Mouse (Mus musculus) liver (tissue): ENCODE data around the gene Surf4.

Source experiments
- DNase-seq: peaks from one replicate; pipeline ENCODE4 v3.0.0-alpha.2; 2020; ENCODE audit warnings: mixed read lengths

Gene Surf4

GRCm38 (mm10) chr2:26927745-26928476, 5.8 kb downstream of the Surf4 start:
- DNase-seq: no peak

- no peak for DNase-seq
Observed at GRCm38 (mm10) chr2:26921784-26922183, 11.9 kb downstream of the Surf4 start.

DNA sequence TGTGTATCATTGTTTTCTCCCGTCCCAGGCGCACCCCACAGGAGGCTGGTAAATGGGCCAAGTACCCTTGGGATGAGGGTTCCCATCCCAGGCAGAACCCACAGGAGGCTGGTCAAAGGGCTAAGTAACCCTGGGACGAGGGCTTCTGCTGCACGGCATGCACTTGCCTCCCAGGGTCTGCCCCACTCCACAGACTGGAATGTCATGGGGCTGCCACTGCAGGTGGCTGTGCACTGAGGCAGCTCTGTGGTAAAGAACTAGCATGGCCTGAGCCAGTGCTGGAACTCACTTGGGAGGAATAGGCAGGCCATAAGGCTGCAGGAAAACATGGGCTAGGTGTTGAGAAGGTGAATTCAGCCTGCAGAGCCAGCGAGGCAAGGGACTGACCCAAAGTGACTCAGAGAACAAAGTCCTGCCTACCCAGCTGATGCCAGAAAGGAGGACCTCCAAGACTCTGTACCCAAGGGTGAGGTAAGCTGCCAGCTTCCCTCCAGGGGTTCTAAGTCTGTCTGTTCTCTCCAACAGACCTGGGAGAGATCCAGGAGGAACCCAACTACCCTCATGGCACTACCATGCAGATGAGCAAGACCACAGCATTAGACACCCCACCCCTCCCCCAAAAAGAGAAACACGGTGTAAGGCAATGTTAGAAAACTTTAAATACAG, 13.4 kb downstream of the Surf4 start:
- no peak for DNase-seq

DNA sequence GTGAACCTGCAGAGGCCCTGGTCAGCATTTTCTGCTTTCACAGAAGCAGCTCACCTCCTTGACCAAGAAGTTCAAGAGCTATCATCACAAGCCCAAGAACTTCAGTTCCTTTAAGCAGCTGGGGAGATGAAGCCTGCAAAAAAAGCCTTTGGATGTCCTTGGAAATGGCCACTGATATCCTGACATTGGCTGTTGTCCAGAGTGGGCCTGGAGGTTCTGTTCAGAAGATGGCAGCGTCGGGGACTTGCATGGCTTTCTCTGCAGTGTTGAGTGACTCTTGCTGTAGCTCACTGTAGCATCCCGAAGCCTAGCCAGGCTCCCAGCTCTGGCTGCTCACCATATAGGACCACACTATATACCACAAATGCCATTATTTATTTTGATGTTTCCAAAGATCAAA, 14.0 kb downstream of the Surf4 start:
- no peak for DNase-seq

- DNase-seq: no peak
Observed at GRCm38 (mm10) chr2:26916738-26917137, 17.0 kb downstream of the Surf4 start.

DNA sequence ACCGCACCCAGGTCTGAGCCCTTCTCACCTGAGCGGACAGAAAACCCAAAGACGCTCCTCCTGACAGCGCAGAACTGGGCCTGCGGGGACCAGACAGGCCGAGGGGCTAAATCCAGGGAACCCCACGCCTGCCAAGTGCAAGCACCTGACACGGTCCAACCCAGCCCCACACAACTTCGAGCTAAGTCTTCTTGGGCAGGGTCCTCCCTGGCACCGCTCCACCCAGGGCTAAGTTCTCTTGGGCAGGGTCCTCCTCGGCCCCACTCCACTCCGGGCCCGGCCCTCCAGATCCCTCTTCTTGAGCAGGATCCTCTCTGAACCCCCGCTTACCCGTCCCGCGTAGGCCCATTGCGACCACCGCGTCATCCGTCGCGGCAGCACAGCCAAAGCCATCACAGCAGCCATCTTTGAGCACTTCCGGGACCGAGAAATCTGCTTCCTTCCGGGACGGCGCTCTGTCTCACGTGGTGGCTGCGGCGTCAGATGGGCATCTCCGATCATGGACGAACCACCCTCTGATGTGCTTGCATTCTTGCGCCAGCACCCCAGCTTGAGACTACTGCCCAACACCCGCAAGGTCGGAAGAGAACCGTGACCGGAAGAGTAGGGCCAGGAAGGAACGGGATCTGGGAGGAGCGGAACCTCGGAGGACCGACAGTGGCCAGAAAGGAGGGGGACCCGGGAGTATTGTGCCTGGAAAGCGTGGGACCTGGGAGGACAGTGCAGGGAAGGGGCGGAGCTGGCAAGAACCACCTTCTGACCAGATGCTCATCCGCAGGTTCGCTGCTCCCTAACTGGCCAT, 17.6 kb downstream of the Surf4 start, which contains the start of the genes Surf2 and Surf1:
TSS of gene Surf2 (plus strand) at position 441 of the 802 bp plus-strand sequence.
TSS of gene Surf1 (minus strand) at position 604 of the 802 bp plus-strand sequence.
- DNase-seq: peak; percentile 78

DNA sequence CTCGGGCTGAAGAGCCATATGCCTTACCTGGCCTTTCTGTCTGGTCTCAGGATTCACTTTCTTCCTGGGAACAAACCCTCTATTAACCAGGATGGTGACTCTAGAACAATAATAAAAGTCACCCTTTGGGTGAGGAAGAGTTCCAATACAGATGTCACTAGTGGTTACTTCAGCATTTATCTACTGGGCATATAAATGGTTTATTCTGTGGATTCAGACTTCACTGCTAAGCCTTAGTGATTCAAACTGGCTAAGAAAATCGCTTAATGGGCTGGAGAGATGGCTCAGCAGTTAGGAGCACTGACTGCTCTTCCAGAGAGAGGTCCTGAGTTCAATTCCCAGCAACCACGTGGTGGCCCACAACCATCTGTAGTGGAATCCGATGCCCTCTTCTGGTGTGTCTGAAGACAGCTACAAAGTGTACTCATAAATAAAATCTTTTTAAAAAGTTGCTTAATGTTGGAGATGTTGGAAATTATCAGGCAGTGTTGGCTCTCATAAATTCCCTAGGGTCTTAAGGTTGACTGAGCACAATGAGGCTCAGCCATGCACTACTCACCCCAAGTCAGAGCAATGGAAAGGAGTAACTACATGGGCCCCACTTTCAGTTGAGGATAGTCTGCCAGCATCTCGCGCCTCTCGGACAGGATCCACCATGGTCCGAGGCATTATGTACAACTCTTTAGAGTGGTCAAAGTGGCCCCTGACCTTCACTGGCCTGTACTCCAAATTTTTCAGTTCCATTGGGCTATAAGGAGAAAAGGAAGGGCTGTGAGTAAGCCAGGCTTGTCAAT, 19.4 kb downstream of the Surf4 start:
- DNase-seq: no peak

DNA sequence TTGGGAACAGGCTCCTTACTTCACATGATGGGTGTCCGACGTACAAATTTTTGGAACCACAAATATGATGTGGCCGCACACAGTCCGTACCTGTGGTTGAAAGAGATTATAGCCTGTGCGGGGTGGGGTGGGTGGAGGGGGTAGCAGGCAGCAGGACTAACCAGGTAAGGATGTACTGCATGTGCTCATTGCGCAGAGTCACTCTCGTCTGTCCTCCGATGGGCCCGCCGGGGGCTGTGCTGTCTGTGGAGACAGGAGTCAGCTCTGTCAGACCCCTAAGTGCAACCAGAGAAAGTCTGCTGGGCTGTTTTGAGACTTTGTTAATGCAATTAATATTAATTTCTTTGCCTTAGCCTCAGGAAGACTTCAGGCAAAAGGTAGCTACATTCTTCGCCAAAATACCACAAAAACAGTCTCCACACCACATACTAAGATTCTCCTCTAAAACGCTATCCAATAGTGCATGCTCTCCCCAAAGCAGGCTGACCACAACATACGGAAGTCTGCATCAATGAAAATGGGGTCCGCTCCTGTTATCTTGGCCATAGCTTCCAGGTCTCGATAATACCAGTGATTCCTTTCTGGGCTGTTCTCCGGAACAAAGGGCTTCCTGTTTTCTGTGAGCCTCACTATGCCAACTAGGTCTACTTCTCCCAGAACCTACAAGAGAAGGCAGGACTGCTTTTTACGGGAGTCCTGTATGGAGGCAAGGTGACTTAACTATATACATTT, 20.1 kb downstream of the Surf4 start:
- DNase-seq: peak; percentile 33

DNA sequence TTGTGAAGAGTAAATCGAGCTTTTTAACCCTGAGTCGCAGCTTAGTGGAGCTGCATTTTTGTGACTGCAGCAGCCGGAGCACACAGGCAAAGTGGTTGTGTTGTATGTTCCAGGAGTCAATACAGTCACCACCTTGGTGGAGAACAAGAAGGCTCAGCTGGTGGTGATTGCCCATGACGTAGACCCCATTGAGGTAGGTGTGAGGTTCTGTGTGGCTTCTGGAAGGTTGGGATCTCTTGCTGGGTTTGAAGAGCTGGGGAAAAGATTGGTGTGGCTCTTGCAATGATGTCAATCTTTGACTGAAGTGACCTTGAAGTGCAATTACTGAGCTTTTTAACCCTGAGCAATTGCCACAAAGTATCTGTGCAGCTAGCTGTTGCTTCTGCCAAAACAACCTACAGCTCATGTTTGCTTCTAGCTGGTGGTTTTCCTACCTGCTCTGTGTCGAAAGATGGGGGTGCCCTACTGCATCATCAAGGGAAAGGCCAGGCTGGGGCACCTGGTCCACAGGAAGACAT, 21.4 kb downstream of the Surf4 start:
- DNase-seq: no peak

- peak; percentile 68 for DNase-seq
Observed at GRCm38 (mm10) chr2:26910994-26911765, 22.5 kb downstream of the Surf4 start.

GRCm38 (mm10) chr2:26910124-26910993, 23.4 kb downstream of the Surf4 start, which contains the start of the genes Med22 and Rpl7a:
Med22 (minus strand) TSS chr2:26910677.
Rpl7a (plus strand) TSS chr2:26910764.
- DNase-seq: peak; percentile 100

- DNase-seq: no peak
Observed at GRCm38 (mm10) chr2:26909387-26909784, 24.3 kb downstream of the Surf4 start.

DNA sequence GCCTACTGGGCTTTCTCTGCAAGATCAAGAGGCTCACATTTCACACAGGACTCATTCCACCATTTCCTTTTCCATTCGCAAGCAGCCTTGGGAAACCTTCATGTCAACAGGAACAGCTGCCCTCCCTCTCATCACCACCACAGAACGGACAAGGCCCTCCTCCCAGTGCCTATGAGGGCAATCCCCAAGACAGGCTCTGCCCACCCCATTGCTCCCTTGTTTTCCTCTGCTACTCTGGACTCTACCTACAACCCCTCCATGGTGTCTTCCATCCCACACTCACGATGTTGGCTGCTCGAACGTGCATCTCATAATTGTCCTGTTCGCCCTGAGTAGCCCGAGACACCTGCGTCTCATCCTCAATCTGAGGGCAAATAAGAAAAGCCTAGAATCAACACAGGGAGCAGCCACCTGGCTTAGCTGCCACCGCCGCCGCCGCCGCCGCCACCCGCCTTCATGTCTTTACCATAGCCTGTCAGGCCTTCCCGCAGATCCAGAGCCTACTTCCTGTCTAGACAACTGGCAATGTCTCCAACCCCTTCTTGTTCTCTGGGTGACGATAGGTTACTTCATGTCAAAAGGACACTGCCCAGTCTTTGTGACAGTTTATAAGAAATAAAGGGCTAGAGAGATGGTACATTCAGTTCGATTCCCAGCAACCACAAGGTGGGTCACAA, 24.9 kb downstream of the Surf4 start:
- no peak for DNase-seq

DNA sequence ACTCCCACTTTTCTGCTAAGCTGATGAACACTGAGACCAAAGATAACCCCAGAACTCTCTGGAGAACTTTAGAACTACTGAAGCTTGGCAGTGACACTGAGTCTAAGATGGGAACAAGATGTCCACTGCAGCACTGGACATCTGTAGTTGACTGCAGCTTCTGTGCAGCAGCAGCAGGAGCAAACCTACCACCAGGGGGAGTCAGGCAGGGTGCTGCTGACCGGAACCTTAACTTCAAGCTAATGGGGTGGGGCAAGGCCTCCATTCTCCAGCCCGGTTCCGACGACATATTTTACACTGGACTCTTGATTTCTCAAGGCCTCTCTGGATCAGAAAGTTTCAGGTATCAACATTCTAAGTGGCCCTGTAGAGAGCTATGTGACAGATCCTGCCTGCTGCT, 26.6 kb downstream of the Surf4 start:
- peak; percentile 57 for DNase-seq

- no peak for DNase-seq
Observed at GRCm38 (mm10) chr2:26906431-26906830, 27.3 kb downstream of the Surf4 start.

DNA sequence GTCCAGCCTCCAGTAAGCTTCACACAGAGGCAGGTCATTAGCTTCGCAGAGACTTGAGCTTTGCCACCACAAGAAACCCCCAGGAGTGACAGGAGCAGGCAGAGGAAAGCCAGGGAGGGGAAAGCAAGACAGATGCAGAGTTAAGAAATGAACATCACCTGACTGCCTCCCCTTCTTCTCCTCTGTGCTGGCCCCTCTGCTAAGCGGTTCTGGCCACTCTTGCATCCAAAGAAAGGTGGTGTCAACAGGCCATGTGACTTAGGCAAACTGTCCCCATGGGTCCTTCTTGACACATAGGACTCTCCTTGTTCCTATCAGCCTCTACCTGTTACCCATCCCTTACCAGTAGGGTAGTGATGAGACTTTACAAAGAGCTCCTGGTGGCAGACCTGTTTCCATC, 27.8 kb downstream of the Surf4 start:
- no peak for DNase-seq

GRCm38 (mm10) chr2:26903311-26903710, 30.4 kb downstream of the Surf4 start:
- no peak for DNase-seq

GRCm38 (mm10) chr2:26902467-26903220, 31.1 kb downstream of the Surf4 start, which contains the start of gene Surf6:
Surf6 (minus strand) TSS chr2:26902879.
- peak; percentile 94 for DNase-seq
